Mouse (Mus musculus) midbrain, postnatal 0 days (tissue): ENCODE results near the gene Mylpf. TPM values are rescaled to one million over a fixed set of nuclear protein-coding genes. Genes with fewer than 3 reads are reported as not detected.

Source experiments
- ATAC-seq: fragments of 200-750 bp; cut with Nextera tagmentation; 2 replicates; pipeline ENCODE4 v1.8.0; 2017; ENCODE audit warnings: moderate number of reproducible peaks, mild to moderate bottlenecking, moderate TSS enrichment, moderate library complexity; ENCODE audit not compliant: low FRiP score
- DNase-seq: peaks from one replicate; pipeline ENCODE4 v3.0.0-alpha.2; 2015; ENCODE audit warnings: low spot score
- H3K27ac ChIP-seq: fragments of 300-500 bp; sonication (generic); 2 replicates; pipeline ENCODE4 v1.5.1; 2014; ENCODE audit warnings: low read depth, mild to moderate bottlenecking, low read length, mixed read lengths
- H3K27me3 ChIP-seq: fragments of 300-500 bp; sonication (generic); 2 replicates; pipeline ENCODE4 v1.6.1; 2014; ENCODE audit warnings: low read length, control low read depth, mixed read lengths; ENCODE audit not compliant: insufficient read depth
- H3K36me3 ChIP-seq: fragments of 300-500 bp; sonication (generic); 2 replicates; pipeline ENCODE4 v1.6.1; 2014; ENCODE audit warnings: low read length, control low read depth, mixed read lengths; ENCODE audit not compliant: insufficient read depth
- H3K4me1 ChIP-seq: fragments of 300-500 bp; sonication (generic); 2 replicates; pipeline ENCODE4 v1.6.1; 2014; ENCODE audit warnings: mild to moderate bottlenecking, control low read depth, antibody characterized with exemption, low read length, mixed read lengths; ENCODE audit not compliant: insufficient read depth
- H3K4me2 ChIP-seq: fragments of 300-500 bp; sonication (generic); 2 replicates; pipeline ENCODE4 v1.6.1; 2014; ENCODE audit warnings: low read depth, mild to moderate bottlenecking, low read length, mixed read lengths; ENCODE audit not compliant: poor library complexity, severe bottlenecking
- H3K4me3 ChIP-seq: fragments of 300-500 bp; sonication (generic); 2 replicates; pipeline ENCODE4 v1.5.1; 2014; ENCODE audit warnings: low read depth, mild to moderate bottlenecking, low read length, moderate library complexity
- H3K9ac ChIP-seq: fragments of 300-500 bp; sonication (generic); replicated peaks from 2 replicates; pipeline ENCODE4 v1.6.1; 2014; ENCODE audit warnings: mild to moderate bottlenecking, low read length, moderate library complexity, mixed read lengths; ENCODE audit not compliant: poor library complexity, severe bottlenecking
- H3K9me3 ChIP-seq: fragments of 300-500 bp; sonication (generic); 2 replicates; pipeline ENCODE4 v1.6.1; 2016; ENCODE audit warnings: low read length, control low read depth
- CTCF ChIP-seq: IDR thresholded peaks from 2 replicates; pipeline ENCODE4 v1.5.1; 2016; ENCODE audit warnings: antibody characterized with exemption, mild to moderate bottlenecking
- WGBS: fragments of 180-500 bp; shearing (Covaris S2); extraction: QIAGEN DNeasy Blood & Tissue Kit; methylation state at CpG from one replicate; pipeline ENCODE4 v1.1.7; 2014; 5-methylcytosine and 5-hydroxymethylcytosine counted together
- polyA plus RNA-seq: library from polyadenylated mRNA; unstranded; fragments of >200 nt; fragmentation: Nextera tagmentation; extraction: Ambion mirVana; gene quantifications from 2 replicates; pipeline ENCODE4 v1.2.1, GENCODE M21; 2015
- total RNA-seq: library from RNA; depleted of rRNA; stranded (reverse); fragments of >200 nt; gene quantifications from 2 replicates; pipeline ENCODE4 v1.2.3, GENCODE M21; 2014

Gene Mylpf
- total and polyA plus RNA-seq, 2 experiments from 2014 or later, result 1.4 to 2.2 TPM

GRCm38 (mm10) chr7:127225147-127225995 is 16.7 kb downstream of the Mylpf start:
- DNase-seq (no peak), ATAC-seq (no peak)
- H3K4me3 ChIP-seq, result no peak overlapping the region
- no peaks in the 10 kb centered on the region for H3K9me3 ChIP-seq
- no peaks in the 10 kb centered on the region for H3K27me3 ChIP-seq
- WGBS, result 89% methylated on average over 11 of the region's 11 CpGs
- TF ChIP-seq CTCF, result no peak
- H3K4me1 ChIP-seq, result no peaks in the 10 kb centered on the region; the same call in 1 of the 2 replicates
- no peak overlapping the region for H3K4me2 ChIP-seq
- no peaks in the 10 kb centered on the region for H3K36me3 ChIP-seq
- H3K27ac ChIP-seq, result no peak overlapping the region
- no peak overlapping the region for H3K9ac ChIP-seq

- ATAC-seq, result no peak
- Histone ChIP-seq H3K9me3 (no peaks in the 10 kb centered on the region), H3K27ac (no peak overlapping the region), H3K9ac (no peak overlapping the region), H3K4me1 (peaks cover 10% of the 10 kb centered on the region), H3K4me2 (no peak overlapping the region), H3K27me3 (no peaks in the 10 kb centered on the region), H3K36me3 (no peaks in the 10 kb centered on the region; the same call in 1 of the 2 replicates), H3K4me3 (no peak overlapping the region)
- 60% methylated on average over 4 of the region's 4 CpGs for WGBS
- peak; percentile 82 for TF ChIP-seq CTCF
- peak; percentile 83 for DNase-seq
These were observed 20.1 kb downstream of the Mylpf start for GRCm38 (mm10) chr7:127228615-127229303.

- Histone ChIP-seq H3K27ac (0 out of 2 replicates have a peak overlapping the region, but pooled peaks have one; percentile 8), H3K9ac (no peak overlapping the region), H3K27me3 (no peaks in the 10 kb centered on the region), H3K4me3 (peak overlapping the region; percentile 96), H3K9me3 (no peaks in the 10 kb centered on the region), H3K4me2 (peak overlapping the region; percentile 68), H3K4me1 (peaks cover 17% of the 10 kb centered on the region), H3K36me3 (peaks cover 11% of the 10 kb centered on the region)
- 67% methylated on average over 3 of the region's 3 CpGs for WGBS
- ATAC-seq (no peak), DNase-seq (no peak)
- TF ChIP-seq CTCF, result no peak
These were observed 22.7 kb downstream of the Mylpf start for GRCm38 (mm10) chr7:127231376-127231775.

- H3K27ac ChIP-seq, result peak overlapping the region; percentile 99
- WGBS, result 4% methylated on average over 20 of the region's 20 CpGs
- ATAC-seq, result no peak; the same call in 1 of the 2 replicates
- peaks cover 17% of the 10 kb centered on the region for H3K36me3 ChIP-seq
- no peaks in the 10 kb centered on the region for H3K9me3 ChIP-seq
- H3K27me3 ChIP-seq, result no peaks in the 10 kb centered on the region
- peak overlapping the region; percentile 68 for H3K4me2 ChIP-seq
- H3K9ac ChIP-seq, result peak overlapping the region; percentile 97
- H3K4me3 ChIP-seq, result peak overlapping the region; percentile 96
- H3K4me1 ChIP-seq, result peaks cover 17% of the 10 kb centered on the region
- no peak for TF ChIP-seq CTCF
- no peak for DNase-seq
These were observed 23.3 kb downstream of the Mylpf start for GRCm38 (mm10) chr7:127231826-127232621.

- peak; percentile 90 for ATAC-seq
- no peak for TF ChIP-seq CTCF
- H3K9me3 ChIP-seq, result no peaks in the 10 kb centered on the region
- H3K9ac ChIP-seq, result peak within 1 kb of the TSS; percentile 97
- H3K27me3 ChIP-seq, result no peaks in the 10 kb centered on the region
- peaks cover 17% of the 10 kb centered on the region for H3K4me1 ChIP-seq
- peaks cover 17% of the 10 kb centered on the region for H3K36me3 ChIP-seq
- peak within 1 kb of the TSS; percentile 99 for H3K27ac ChIP-seq
- under 1% methylated on average over 61 of the region's 64 CpGs for WGBS
- DNase-seq, result peak; percentile 94
- H3K4me3 ChIP-seq, result peak within 1 kb of the TSS; percentile 96
- H3K4me2 ChIP-seq, result peak within 1 kb of the TSS; percentile 68
These were observed 24.1 kb downstream of the Mylpf start, which contains the start of the genes Zfp553 and Sept1 for GRCm38 (mm10) chr7:127232622-127233367. TSS of gene Zfp553 (plus strand) at chr7:127233061. TSS of gene Sept1 (minus strand) at chr7:127233130.
